Mouse (Mus musculus) liver, postnatal 0 days (tissue): ENCODE results near the gene Akr1b8.

Experiments used
- CTCF ChIP-seq: sonication (generic); IDR thresholded peaks from 2 replicates; pipeline ENCODE4 v1.5.1; 2016; ENCODE audit warnings: antibody characterized with exemption, low read depth
- EP300 ChIP-seq: IDR thresholded peaks from 2 replicates; pipeline ENCODE4 v1.6.1; 2016; ENCODE audit warnings: antibody characterized with exemption, low read depth, mild to moderate bottlenecking

DNA sequence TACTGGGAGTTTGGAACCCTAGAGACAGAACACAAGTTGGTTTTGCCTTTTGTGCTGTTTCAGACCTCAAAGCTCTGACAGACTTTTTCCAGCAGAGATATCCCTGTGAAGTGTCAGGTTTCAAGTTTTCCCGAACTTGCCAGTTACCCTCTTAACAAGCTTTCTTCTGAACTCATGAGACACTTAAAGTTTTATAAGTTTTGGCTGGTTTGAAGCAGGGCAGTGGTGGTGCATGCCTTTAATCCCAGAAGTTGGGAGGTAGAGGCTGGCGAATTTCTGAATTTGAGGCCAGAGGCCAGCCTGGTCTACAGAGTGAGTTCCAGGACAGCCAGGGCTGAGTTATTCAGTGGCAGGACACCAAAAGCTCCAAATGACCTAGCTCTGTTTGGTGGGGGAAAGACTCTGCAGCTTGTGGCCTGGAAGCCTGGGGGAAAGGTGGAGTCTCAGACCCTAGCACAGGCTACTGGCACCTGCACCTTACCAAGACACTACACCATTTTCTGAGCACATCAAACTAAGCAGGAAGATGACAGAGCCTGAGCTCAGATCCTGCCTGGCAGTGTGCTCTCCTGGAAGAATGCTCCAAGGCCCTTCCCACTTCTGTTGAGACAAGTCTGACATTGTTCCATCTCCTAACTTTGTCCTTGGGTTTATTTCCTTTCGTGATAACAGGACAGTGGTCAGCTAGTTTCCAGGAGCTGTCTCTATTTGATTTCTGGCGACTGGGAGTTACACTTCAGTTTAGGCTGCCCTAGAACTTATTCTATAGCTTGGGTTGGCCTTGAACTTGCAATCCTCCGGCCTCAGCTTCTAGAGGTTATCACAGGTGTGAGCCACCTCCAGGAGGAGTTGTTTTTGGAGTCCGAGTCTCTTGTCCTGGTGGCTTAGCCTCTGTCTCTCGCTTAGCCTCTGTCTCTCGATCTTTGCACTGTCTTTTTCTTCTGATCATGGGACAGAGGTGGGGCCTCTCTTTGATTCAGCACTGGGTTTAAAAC, 732 bp downstream of the Akr1b8 start:
- no peak for TF ChIP-seq CTCF
- TF ChIP-seq EP300, result no peak
